Mouse (Mus musculus) embryonic fibroblast, embryonic 13.5 days (primary cell): Measurements from ENCODE around the gene Maats1. TPM values are rescaled to one million over a fixed set of nuclear protein-coding genes. Genes with fewer than 3 reads are reported as not detected.

ENCODE experiments used
- H3K27ac ChIP-seq: 2 replicates; pipeline ENCODE4 v1.5.1; 2012; ENCODE audit warnings: low read length, control low read depth, inconsistent platforms; ENCODE audit not compliant: insufficient read depth
- H3K4me1 ChIP-seq: 2 replicates; pipeline ENCODE4 v1.6.1; 2011; ENCODE audit warnings: low read length; ENCODE audit not compliant: control insufficient read depth, insufficient read depth
- H3K4me3 ChIP-seq: 2 replicates; pipeline ENCODE4 v1.5.1; 2011; ENCODE audit warnings: mild to moderate bottlenecking, control low read depth, low read length; ENCODE audit not compliant: insufficient read depth
- CTCF ChIP-seq: IDR thresholded peaks from 2 replicates; pipeline ENCODE4 v1.5.1; 2011; ENCODE audit warnings: mild to moderate bottlenecking, control low read depth, low read length, moderate library complexity, borderline replicate concordance; ENCODE audit not compliant: insufficient read depth
- POLR2A ChIP-seq: IDR thresholded peaks from 2 replicates; pipeline ENCODE4 v1.6.1; 2011; ENCODE audit warnings: low read depth, mild to moderate bottlenecking, control low read depth, low read length, moderate library complexity
- polyA plus RNA-seq: library from polyadenylated mRNA; stranded (reverse); fragments of >200 nt; gene quantifications from 2 replicates; pipeline ENCODE4 v1.2.4, GENCODE M21; 2011; ENCODE audit warnings: low read depth; ENCODE audit not compliant: missing spikeins, insufficient read length

Gene Maats1
- polyA plus RNA-seq, 1 experiment = not detected

- TF ChIP-seq CTCF (no peak), POLR2A (no peak)
- H3K4me3 ChIP-seq = no peak overlapping the region
- no peaks in the 10 kb centered on the region for H3K4me1 ChIP-seq
- no peak overlapping the region for H3K27ac ChIP-seq
These were observed 29.9 kb upstream of the Maats1 start for GRCm38 (mm10) chr16:38371705-38372296.

- Histone ChIP-seq H3K27ac (no peak overlapping the region), H3K4me1 (no peaks in the 10 kb centered on the region), H3K4me3 (no peak overlapping the region)
- TF ChIP-seq CTCF (no peak), POLR2A (no peak)
These were observed 28.9 kb upstream of the Maats1 start for GRCm38 (mm10) chr16:38370633-38371374.

- no peaks in the 10 kb centered on the region for H3K4me1 ChIP-seq
- no peak overlapping the region for H3K4me3 ChIP-seq
- no peak overlapping the region for H3K27ac ChIP-seq
- TF ChIP-seq POLR2A (no peak), CTCF (no peak)
These were observed 28.1 kb upstream of the Maats1 start for GRCm38 (mm10) chr16:38369992-38370484.

- Histone ChIP-seq H3K27ac (no peak overlapping the region), H3K4me1 (no peaks in the 10 kb centered on the region), H3K4me3 (no peak overlapping the region)
- TF ChIP-seq POLR2A (no peak), CTCF (no peak)
These were observed 27.5 kb upstream of the Maats1 start for GRCm38 (mm10) chr16:38369431-38369830.

GRCm38 (mm10) chr16:38369000-38369399 is 27.1 kb upstream of the Maats1 start:
- TF ChIP-seq POLR2A = no peak
- no peak for TF ChIP-seq CTCF
- H3K4me1 ChIP-seq = no peaks in the 10 kb centered on the region
- no peak overlapping the region for H3K27ac ChIP-seq
- no peak overlapping the region for H3K4me3 ChIP-seq

- Histone ChIP-seq H3K27ac (no peak overlapping the region), H3K4me3 (no peak overlapping the region), H3K4me1 (no peaks in the 10 kb centered on the region)
- TF ChIP-seq POLR2A = no peak
- no peak for TF ChIP-seq CTCF
These were observed 26.4 kb upstream of the Maats1 start for GRCm38 (mm10) chr16:38368336-38368735.

- TF ChIP-seq POLR2A (no peak), CTCF (no peak)
- Histone ChIP-seq H3K4me3 (no peak overlapping the region), H3K27ac (no peak overlapping the region), H3K4me1 (no peaks in the 10 kb centered on the region)
These were observed 24.3 kb upstream of the Maats1 start for GRCm38 (mm10) chr16:38366231-38366630.

- no peak overlapping the region for H3K4me3 ChIP-seq
- H3K27ac ChIP-seq = no peak overlapping the region
- TF ChIP-seq POLR2A (no peak), CTCF (no peak)
- no peaks in the 10 kb centered on the region for H3K4me1 ChIP-seq
These were observed 23.4 kb upstream of the Maats1 start for GRCm38 (mm10) chr16:38365390-38365789.

GRCm38 (mm10) chr16:38363657-38364056 is 21.7 kb upstream of the Maats1 start:
- H3K27ac ChIP-seq = no peak overlapping the region

GRCm38 (mm10) chr16:38363256-38363595 is 21.3 kb upstream of the Maats1 start:
- Histone ChIP-seq H3K4me3 (no peak overlapping the region), H3K4me1 (no peaks in the 10 kb centered on the region), H3K27ac (no peak overlapping the region)
- no peak for TF ChIP-seq CTCF
- no peak for TF ChIP-seq POLR2A

More at GRCm38 (mm10) chr16:38363657-38364056, 21.7 kb upstream of the Maats1 start:
- no peaks in the 10 kb centered on the region for H3K4me1 ChIP-seq
- TF ChIP-seq CTCF (no peak), POLR2A (no peak)
- H3K4me3 ChIP-seq = no peak overlapping the region
